Mouse (Mus musculus) E14TG2a.4 (cell line): ENCODE data around the gene Erbb4.

Experiments used
- H3K27me3 ChIP-seq: 2 replicates; pipeline ENCODE4 v1.6.1; 2014; ENCODE audit warnings: low read length, control low read depth; ENCODE audit not compliant: insufficient read depth
- H3K36me3 ChIP-seq: 2 replicates; pipeline ENCODE4 v1.6.1; 2014; ENCODE audit warnings: low read length, control low read depth; ENCODE audit not compliant: insufficient read depth
- H3K4me1 ChIP-seq: replicated peaks from 2 replicates; pipeline ENCODE4 v1.6.1; 2014; ENCODE audit warnings: low read depth, low read length, control low read depth
- H3K4me3 ChIP-seq: replicated peaks from 2 replicates; pipeline ENCODE4 v1.5.1; 2014; ENCODE audit warnings: mild to moderate bottlenecking, low read length
- H3K9me3 ChIP-seq: 2 replicates; pipeline ENCODE4 v1.6.1; 2014; ENCODE audit warnings: low read length, control low read depth
- CTCF ChIP-seq: conservative IDR thresholded peaks from 2 replicates; pipeline ENCODE4 v1.5.1; 2014; ENCODE audit warnings: low read length
- NANOG ChIP-seq: IDR thresholded peaks from 2 replicates; pipeline ENCODE4 v1.6.1; 2014; ENCODE audit warnings: borderline replicate concordance, low read length, mixed read lengths
- POU5F1 ChIP-seq: IDR thresholded peaks from 2 replicates; pipeline ENCODE4 v1.6.1; 2014; ENCODE audit warnings: low read length, borderline replicate concordance

The Erbb4 gene

GRCm38 (mm10) chr1:68917828-68918227, 190.0 kb downstream of the Erbb4 start:
- no peaks in the 10 kb centered on the region for H3K9me3 ChIP-seq
- H3K27me3 ChIP-seq: no peaks in the 10 kb centered on the region
- H3K4me1 ChIP-seq: no peaks in the 10 kb centered on the region
- TF ChIP-seq POU5F1: no peak
- TF ChIP-seq CTCF: no peak
- no peak for TF ChIP-seq NANOG
- no peak overlapping the region for H3K4me3 ChIP-seq
- no peaks in the 10 kb centered on the region for H3K36me3 ChIP-seq

GRCm38 (mm10) chr1:68892041-68892440, 215.8 kb downstream of the Erbb4 start:
- Histone ChIP-seq H3K27me3 (no peaks in the 10 kb centered on the region), H3K36me3 (no peaks in the 10 kb centered on the region), H3K9me3 (no peaks in the 10 kb centered on the region), H3K4me3 (no peak overlapping the region), H3K4me1 (no peaks in the 10 kb centered on the region)
- TF ChIP-seq CTCF (no peak), NANOG (no peak), POU5F1 (no peak)

- no peaks in the 10 kb centered on the region for H3K9me3 ChIP-seq
- TF ChIP-seq NANOG (no peak), POU5F1 (no peak), CTCF (no peak)
- no peaks in the 10 kb centered on the region for H3K4me1 ChIP-seq
- H3K4me3 ChIP-seq: no peak overlapping the region
- H3K36me3 ChIP-seq: no peaks in the 10 kb centered on the region
- H3K27me3 ChIP-seq: no peaks in the 10 kb centered on the region
Measured at GRCm38 (mm10) chr1:68886823-68887222, 221.0 kb downstream of the Erbb4 start.

GRCm38 (mm10) chr1:68874954-68875353, 232.9 kb downstream of the Erbb4 start:
- no peak for TF ChIP-seq CTCF
- no peak for TF ChIP-seq NANOG
- no peak for TF ChIP-seq POU5F1
- H3K4me3 ChIP-seq: no peak overlapping the region
- peaks cover 5% of the 10 kb centered on the region for H3K9me3 ChIP-seq
- no peaks in the 10 kb centered on the region for H3K4me1 ChIP-seq
- H3K27me3 ChIP-seq: no peaks in the 10 kb centered on the region
- H3K36me3 ChIP-seq: no peaks in the 10 kb centered on the region

- Histone ChIP-seq H3K27me3 (no peaks in the 10 kb centered on the region), H3K4me1 (no peaks in the 10 kb centered on the region), H3K4me3 (no peak overlapping the region), H3K36me3 (no peaks in the 10 kb centered on the region), H3K9me3 (peaks cover 5% of the 10 kb centered on the region)
- TF ChIP-seq CTCF (no peak), POU5F1 (no peak), NANOG (no peak)
Measured at GRCm38 (mm10) chr1:68873635-68874020, 234.2 kb downstream of the Erbb4 start.

GRCm38 (mm10) chr1:68872976-68873634, 234.8 kb downstream of the Erbb4 start:
- Histone ChIP-seq H3K4me1 (no peaks in the 10 kb centered on the region), H3K9me3 (peaks cover 4% of the 10 kb centered on the region), H3K27me3 (no peaks in the 10 kb centered on the region), H3K36me3 (no peaks in the 10 kb centered on the region), H3K4me3 (no peak overlapping the region)
- TF ChIP-seq NANOG (no peak), POU5F1 (no peak), CTCF (no peak)

GRCm38 (mm10) chr1:68860341-68860740, 247.5 kb downstream of the Erbb4 start:
- no peak for TF ChIP-seq CTCF
- Histone ChIP-seq H3K36me3 (no peaks in the 10 kb centered on the region), H3K27me3 (no peaks in the 10 kb centered on the region), H3K9me3 (no peaks in the 10 kb centered on the region), H3K4me3 (no peak overlapping the region), H3K4me1 (no peaks in the 10 kb centered on the region)

- Histone ChIP-seq H3K9me3 (no peaks in the 10 kb centered on the region), H3K27me3 (no peaks in the 10 kb centered on the region), H3K4me1 (no peaks in the 10 kb centered on the region), H3K36me3 (no peaks in the 10 kb centered on the region), H3K4me3 (no peak overlapping the region)
- TF ChIP-seq CTCF (no peak), POU5F1 (no peak), NANOG (no peak)
Measured at GRCm38 (mm10) chr1:68859480-68859879, 248.4 kb downstream of the Erbb4 start.

GRCm38 (mm10) chr1:68839352-68839751, 268.5 kb downstream of the Erbb4 start:
- Histone ChIP-seq H3K27me3 (no peaks in the 10 kb centered on the region), H3K4me3 (no peak overlapping the region), H3K9me3 (no peaks in the 10 kb centered on the region), H3K4me1 (no peaks in the 10 kb centered on the region), H3K36me3 (no peaks in the 10 kb centered on the region)
- no peak for TF ChIP-seq POU5F1
- TF ChIP-seq NANOG: no peak
- no peak for TF ChIP-seq CTCF

- Histone ChIP-seq H3K9me3 (no peaks in the 10 kb centered on the region), H3K27me3 (no peaks in the 10 kb centered on the region)
- TF ChIP-seq CTCF: no peak
- no peak for TF ChIP-seq POU5F1
- TF ChIP-seq NANOG: no peak
Measured at GRCm38 (mm10) chr1:68834686-68835085, 273.2 kb downstream of the Erbb4 start.

More at GRCm38 (mm10) chr1:68834686-68835085, 273.2 kb downstream of the Erbb4 start:
- Histone ChIP-seq H3K4me3 (no peak overlapping the region), H3K4me1 (no peaks in the 10 kb centered on the region), H3K36me3 (no peaks in the 10 kb centered on the region)
